ENCODE assay signal across 27 mouse cellular contexts in genomic region chr2:79328079-79328478, GRCm38 (mm10).
DNase-seq lines count a peak whose midpoint lies in the region; ATAC-seq and TF ChIP-seq lines count a peak whose summit lies in the region.
"Had no signal": no experiment of that assay in that cellular context is flagged by ENCODE, and none has a peak within 500 bp of the region (broad histone marks: within the 10 kb centered on the region; RNA-seq: fewer than 3 reads in every experiment).

No protein-coding gene starts in this region.

- no peak overlapping the region for H3K4me3 ChIP-seq in hindbrain, embryonic 10.5 days
- no peak overlapping the region for H3K4me3 ChIP-seq in hindbrain, embryonic 11.5 days (ENCODE audit: low read depth, low read length)
- H3K4me3 ChIP-seq in CH12.LX (replicated peaks in 1 of 3; ENCODE audit: low read depth in 2 of 3, low read length in 2 of 3, poor library complexity in 1 of 3): no peak overlapping the region
- no peak overlapping the region for H3K4me3 ChIP-seq in embryonic facial prominence, embryonic 11.5 days (ENCODE audit: low read depth, low read length)
- no peak overlapping the region for H3K4me3 ChIP-seq in neural tube, embryonic 15.5 days (replicated peaks)
- H3K4me3 ChIP-seq: embryonic facial prominence, embryonic 12.5 days; heart, embryonic 13.5 days; limb, embryonic 15.5 days; liver, embryonic 13.5 days; megakaryocyte, embryonic 14.5 days; midbrain, embryonic 12.5 days; myocyte; neural tube, embryonic 12.5 days had no signal

- H3K27me3 ChIP-seq in hindbrain, embryonic 10.5 days (ENCODE audit: insufficient read depth, poor library complexity, severe bottlenecking): no peaks in the 10 kb centered on the region
- H3K27me3 ChIP-seq in hindbrain, embryonic 11.5 days (ENCODE audit: control insufficient read depth, insufficient read depth, low read length): no peaks in the 10 kb centered on the region
- H3K27me3 ChIP-seq in CH12.LX (replicated peaks): no peaks in the 10 kb centered on the region
- H3K27me3 ChIP-seq in embryonic facial prominence, embryonic 11.5 days (ENCODE audit: control insufficient read depth, insufficient read depth, low read length): no peaks in the 10 kb centered on the region
- H3K27me3 ChIP-seq in neural tube, embryonic 15.5 days (replicated peaks): no peaks in the 10 kb centered on the region
- H3K27me3 ChIP-seq: embryonic facial prominence, embryonic 12.5 days; heart, embryonic 13.5 days; limb, embryonic 15.5 days; liver, embryonic 13.5 days; megakaryocyte, embryonic 14.5 days; midbrain, embryonic 12.5 days; neural tube, embryonic 12.5 days had no signal

- dilution Hi-C loops in CH12.LX (cut with MboI; ENCODE audit: extremely low pct_ligation_motif_present, extremely low pct_unique_long_range_greater_than_20kb, low sequenced_read_pairs): no loop called here

- TF ChIP-seq POLR2A in CH12.LX (IDR thresholded peaks at IDR 0.05; ENCODE audit: low read depth, low read length): 0 out of 2 replicates have a peak, but pooled peaks have one; percentile 9

- H3K79me2 ChIP-seq in CH12.LX (replicated peaks; ENCODE audit: control insufficient read depth, extremely low read depth, insufficient read depth, poor library complexity, severe bottlenecking): peaks cover 3% of the 10 kb centered on the region

- no peak overlapping the region for H3K27ac ChIP-seq in hindbrain, embryonic 10.5 days
- H3K27ac ChIP-seq in hindbrain, embryonic 11.5 days (ENCODE audit: low read depth, low read length): no peak overlapping the region
- H3K27ac ChIP-seq in CH12.LX (ENCODE audit: insufficient read depth, low read depth): no peak overlapping the region
- no peak overlapping the region for H3K27ac ChIP-seq in embryonic facial prominence, embryonic 11.5 days (replicated peaks; ENCODE audit: low read depth, low read length)
- no peak overlapping the region for H3K27ac ChIP-seq in neural tube, embryonic 15.5 days (replicated peaks)
- H3K27ac ChIP-seq: embryonic facial prominence, embryonic 12.5 days; heart, embryonic 13.5 days; limb, embryonic 15.5 days; liver, embryonic 13.5 days; midbrain, embryonic 12.5 days; neural tube, embryonic 12.5 days had no signal

- WGBS in hindbrain, embryonic 10.5 days: 62% methylated on average over 2 of the region's 2 CpGs
- WGBS in hindbrain, embryonic 11.5 days: 67% methylated on average over 2 of the region's 2 CpGs
- 32% methylated on average over 2 of the region's 2 CpGs for WGBS in embryonic facial prominence, embryonic 11.5 days
- 76% methylated on average over 2 of the region's 2 CpGs for WGBS in neural tube, embryonic 15.5 days

- DNase-seq in embryo, embryonic 10.5 days (ENCODE audit: low spot score): peak; percentile 13
- no peak for DNase-seq in embryo, embryonic 9.5 days (ENCODE audit: extremely low spot score)
- peak; percentile 7 for DNase-seq in hindbrain, embryonic 10.5 days (ENCODE audit: low spot score)
- no peak for DNase-seq in hindbrain, embryonic 11.5 days (ENCODE audit: low spot score)
- no peak for DNase-seq in CH12.LX (ENCODE audit: extremely low read depth)
- DNase-seq in embryonic facial prominence, embryonic 11.5 days (ENCODE audit: low spot score): peak; percentile 60
- DNase-seq: adrenal gland, postnatal 14 days; cerebellum, adult 2 months; cerebellum, postnatal 36 days; forebrain, postnatal 0 days; heart, postnatal 10 days; kidney, adult 9 months; kidney, postnatal 14 days; layer of hippocampus, adult 9-11 months; liver, embryonic 13.5 days; lung, adult 18-20 months; lung, postnatal 4 days had no signal

- no peaks in the 10 kb centered on the region for H3K36me3 ChIP-seq in hindbrain, embryonic 10.5 days
- no peaks in the 10 kb centered on the region for H3K36me3 ChIP-seq in hindbrain, embryonic 11.5 days (ENCODE audit: control insufficient read depth, insufficient read depth, low read length)
- H3K36me3 ChIP-seq in CH12.LX (replicated peaks in 1 of 2; ENCODE audit: control insufficient read depth in 1 of 2, insufficient read depth in 1 of 2, low read length in 1 of 2): peaks cover 56 to 66% of the 10 kb centered on the region in 2 experiments
- H3K36me3 ChIP-seq in embryonic facial prominence, embryonic 11.5 days (replicated peaks; ENCODE audit: control insufficient read depth, insufficient read depth, low read depth, low read length): no peaks in the 10 kb centered on the region
- no peaks in the 10 kb centered on the region for H3K36me3 ChIP-seq in neural tube, embryonic 15.5 days
- H3K36me3 ChIP-seq: embryonic facial prominence, embryonic 12.5 days; heart, embryonic 13.5 days; limb, embryonic 15.5 days; midbrain, embryonic 12.5 days; neural tube, embryonic 12.5 days had no signal

- no peak overlapping the region for H3K9ac ChIP-seq in hindbrain, embryonic 11.5 days (ENCODE audit: low read depth, low read length)
- no peak overlapping the region for H3K9ac ChIP-seq in CH12.LX (ENCODE audit: insufficient read depth, low read depth)
- H3K9ac ChIP-seq in embryonic facial prominence, embryonic 11.5 days (replicated peaks; ENCODE audit: low read length): no peak overlapping the region
- no peak overlapping the region for H3K9ac ChIP-seq in neural tube, embryonic 15.5 days (replicated peaks)
- H3K9ac ChIP-seq: embryonic facial prominence, embryonic 12.5 days; forebrain, postnatal 0 days; heart, embryonic 13.5 days; limb, embryonic 15.5 days; liver, embryonic 13.5 days; midbrain, embryonic 12.5 days; neural tube, embryonic 12.5 days had no signal

- TF ChIP-seq CTCF in CH12.LX (conservative IDR thresholded peaks at IDR 0.05 in 1 of 2, IDR thresholded peaks at IDR 0.05 in 1 of 2; ENCODE audit: low read depth in 2 of 2, low read length in 2 of 2): no peak

- in situ Hi-C loops in CH12.LX (cut with MboI; ENCODE audit: low pct_ligation_motif_present, low pct_unique_long_range_greater_than_20kb, low sequenced_read_pairs): no loop called here

- no peak for ATAC-seq in hindbrain, embryonic 11.5 days (ENCODE audit: low FRiP score)
- ATAC-seq in embryonic facial prominence, embryonic 11.5 days (replicated peaks; ENCODE audit: insufficient number of reproducible peaks, low FRiP score, low TSS enrichment, low read depth): no peak
- ATAC-seq in neural tube, embryonic 15.5 days (ENCODE audit: low FRiP score): no peak
- ATAC-seq: forebrain, postnatal 0 days; hindbrain, embryonic 16.5 days; lung, postnatal 0 days had no signal

- H3K4me2 ChIP-seq in hindbrain, embryonic 11.5 days (replicated peaks; ENCODE audit: low read depth, low read length): no peak overlapping the region
- no peak overlapping the region for H3K4me2 ChIP-seq in CH12.LX (ENCODE audit: insufficient read depth, low read depth, poor library complexity, severe bottlenecking)
- H3K4me2 ChIP-seq in embryonic facial prominence, embryonic 11.5 days (ENCODE audit: low read depth, low read length): no peak overlapping the region
- no peak overlapping the region for H3K4me2 ChIP-seq in neural tube, embryonic 15.5 days
- H3K4me2 ChIP-seq: embryonic facial prominence, embryonic 12.5 days; heart, embryonic 13.5 days; limb, embryonic 15.5 days; liver, embryonic 13.5 days; midbrain, embryonic 12.5 days; neural tube, embryonic 12.5 days had no signal

- no peak for TF ChIP-seq EP300 in CH12.LX (IDR thresholded peaks at IDR 0.05; ENCODE audit: low read length)

- H3K9me3 ChIP-seq in hindbrain, embryonic 10.5 days: no peaks in the 10 kb centered on the region
- no peaks in the 10 kb centered on the region for H3K9me3 ChIP-seq in hindbrain, embryonic 11.5 days (ENCODE audit: control insufficient read depth, low read length)
- H3K9me3 ChIP-seq in CH12.LX (replicated peaks; ENCODE audit: low read length): no peaks in the 10 kb centered on the region
- no peaks in the 10 kb centered on the region for H3K9me3 ChIP-seq in embryonic facial prominence, embryonic 11.5 days (replicated peaks; ENCODE audit: control insufficient read depth, low read length)
- no peaks in the 10 kb centered on the region for H3K9me3 ChIP-seq in neural tube, embryonic 15.5 days (replicated peaks)
- H3K9me3 ChIP-seq: embryonic facial prominence, embryonic 12.5 days; heart, embryonic 13.5 days; limb, embryonic 15.5 days; liver, embryonic 13.5 days; megakaryocyte, embryonic 14.5 days; midbrain, embryonic 12.5 days; neural tube, embryonic 12.5 days had no signal

- H3K4me1 ChIP-seq in hindbrain, embryonic 10.5 days (replicated peaks): no peaks in the 10 kb centered on the region
- H3K4me1 ChIP-seq in hindbrain, embryonic 11.5 days (replicated peaks; ENCODE audit: control insufficient read depth, insufficient read depth, low read length): no peaks in the 10 kb centered on the region
- no peaks in the 10 kb centered on the region for H3K4me1 ChIP-seq in CH12.LX (ENCODE audit: control insufficient read depth in 1 of 2, insufficient read depth in 2 of 2)
- no peaks in the 10 kb centered on the region for H3K4me1 ChIP-seq in embryonic facial prominence, embryonic 11.5 days (ENCODE audit: control insufficient read depth, insufficient read depth, low read length)
- no peaks in the 10 kb centered on the region for H3K4me1 ChIP-seq in neural tube, embryonic 15.5 days
- H3K4me1 ChIP-seq: embryonic facial prominence, embryonic 12.5 days; heart, embryonic 13.5 days; limb, embryonic 15.5 days; liver, embryonic 13.5 days; megakaryocyte, embryonic 14.5 days; midbrain, embryonic 12.5 days; neural tube, embryonic 12.5 days had no signal

- TF ChIP-seq RAD21 in CH12.LX (IDR thresholded peaks at IDR 0.05; ENCODE audit: low read depth, low read length): no peak

TF ChIP-seq in CH12.LX, 34 proteins besides CTCF, POLR2A, EP300 and RAD21:
- TF ChIP-seq POLR2AphosphoS2 (IDR thresholded peaks at IDR 0.05; ENCODE audit: low read depth, low read length): peak; percentile 72; the same call in 1 of the 2 replicates
- TF ChIP-seq USF1 (IDR thresholded peaks at IDR 0.05; ENCODE audit: low read depth, low read length): no peak
- TF ChIP-seq CHD1 (IDR thresholded peaks at IDR 0.05; ENCODE audit: low read depth, low read length): no peak

Comparison
In these comparisons a context has a peak if more than half of its experiments do, and no peak if none do; other contexts are left out.
1. DNase-seq: peak in embryo, embryonic 10.5 days (single experiment), hindbrain, embryonic 10.5 days (single experiment) and embryonic facial prominence, embryonic 11.5 days (single experiment); none in embryo, embryonic 9.5 days (single experiment), hindbrain, embryonic 11.5 days (single experiment) and CH12.LX (single experiment).